Mouse (Mus musculus) heart, postnatal 25 days (tissue): Measurements from ENCODE around the gene Rprd1b. TPM values are rescaled to one million over a fixed set of nuclear protein-coding genes. Genes with fewer than 3 reads are reported as not detected.

Experiments
- total RNA-seq, 2 experiments: library from RNA; stranded (reverse); gene quantifications; 2 replicates each; pipeline ENCODE4 v1.2.3; 2021

Gene Rprd1b
- total RNA-seq, 2 experiments from 2014 or later = 25.5 to 29.4 TPM

Other genes with a start within 250 kb of the Rprd1b start
- gene Vstm2l, start 113.8 kb upstream of the Rprd1b start, total RNA-seq = not detected
- 10 to 100 TPM; 22.1 to 25.2 TPM for gene Tti1, start 64 bp upstream of the Rprd1b start, total RNA-seq
- gene Tgm2, start 117.9 kb downstream of the Rprd1b start, total RNA-seq = 100 to 1,000 TPM; 238 to 253 TPM
- gene D630003M21Rik, start 200.7 kb downstream of the Rprd1b start, total RNA-seq = 1 to 10 TPM; 6.3 to 8.0 TPM
- not detected for gene Bpi, start 229.6 kb downstream of the Rprd1b start, total RNA-seq